Mouse (Mus musculus) cerebellum, postnatal 36 days (tissue): Measurements from ENCODE around the gene Zfp212.

Experiments
- DNase-seq, 2 experiments: peaks; one replicate each; pipeline ENCODE4 v3.0.0; 2021 to 2022; ENCODE audit warnings: mixed read lengths in 2 of 2

Zfp212 gene

GRCm38 (mm10) chr6:47920447-47921340, at the start of gene Zfp212:
Gene Zfp212, plus strand, starts transcription at chr6:47920476.
- DNase-seq = peak; percentile 87 to 88

- DNase-seq = no peak
Measured at GRCm38 (mm10) chr6:47872266-47872665, 48.0 kb upstream of the Zfp212 start.

- no peak for DNase-seq
Measured at GRCm38 (mm10) chr6:47877058-47877457, 43.2 kb upstream of the Zfp212 start, which contains the start of gene Zfp282. Gene Zfp282, plus strand, starts transcription at chr6:47877204.

GRCm38 (mm10) chr6:47877461-47878132, 42.7 kb upstream of the Zfp212 start:
- peak; percentile 90 to 93 for DNase-seq

GRCm38 (mm10) chr6:47878133-47878514, 42.2 kb upstream of the Zfp212 start:
- no peak for DNase-seq

GRCm38 (mm10) chr6:47878593-47878992, 41.7 kb upstream of the Zfp212 start:
- DNase-seq = no peak

GRCm38 (mm10) chr6:47879049-47879716, 41.1 kb upstream of the Zfp212 start:
- DNase-seq = no peak

- no peak for DNase-seq
Measured at GRCm38 (mm10) chr6:47880166-47880565, 40.1 kb upstream of the Zfp212 start.

- DNase-seq = no peak
Measured at GRCm38 (mm10) chr6:47888812-47889383, 31.4 kb upstream of the Zfp212 start.

- no peak for DNase-seq
Measured at GRCm38 (mm10) chr6:47899416-47899815, 20.9 kb upstream of the Zfp212 start.

- DNase-seq = peak; percentile 71 to 77
Measured at GRCm38 (mm10) chr6:47903587-47903986, 16.7 kb upstream of the Zfp212 start.

- DNase-seq = no peak
Measured at GRCm38 (mm10) chr6:47904361-47904760, 15.9 kb upstream of the Zfp212 start.

- no peak for DNase-seq
Measured at GRCm38 (mm10) chr6:47904917-47905695, 15.2 kb upstream of the Zfp212 start.

GRCm38 (mm10) chr6:47906326-47906725, 13.9 kb upstream of the Zfp212 start:
- no peak for DNase-seq

- DNase-seq = no peak
Measured at GRCm38 (mm10) chr6:47909007-47909406, 11.3 kb upstream of the Zfp212 start.

- DNase-seq = no peak
Measured at GRCm38 (mm10) chr6:47911650-47912049, 8.6 kb upstream of the Zfp212 start.

GRCm38 (mm10) chr6:47912991-47913390, 7.3 kb upstream of the Zfp212 start:
- no peak for DNase-seq

- DNase-seq = no peak
Measured at GRCm38 (mm10) chr6:47917051-47917450, 3.2 kb upstream of the Zfp212 start.

GRCm38 (mm10) chr6:47918768-47919274, 1.5 kb upstream of the Zfp212 start:
- DNase-seq = no peak

GRCm38 (mm10) chr6:47919646-47920446, 430 bp upstream of the Zfp212 start:
- DNase-seq = no peak

GRCm38 (mm10) chr6:47942461-47942860, 22.2 kb downstream of the Zfp212 start:
- no peak for DNase-seq
